Mouse (Mus musculus) gastrocnemius, postnatal 14 days (tissue): Measurements from ENCODE around the gene Dlx6. TPM values are rescaled to one million over a fixed set of nuclear protein-coding genes. Genes with fewer than 3 reads are reported as not detected.

Experiments
- DNase-seq: peaks from one replicate; pipeline ENCODE4 v3.0.0; 2021; ENCODE audit warnings: mixed read lengths
- intact Hi-C: fragments of 180-260 bp; cut with DNase I; formaldehyde crosslinking; loops from one replicate; pipeline ENCODE4 v1.15.1; 2025; ENCODE audit warnings: low total_unique reads
- total RNA-seq, 2 experiments: library from RNA; stranded (reverse); gene quantifications; 2 replicates each; pipeline ENCODE4 v1.2.3; 2021

Dlx6 gene
- total RNA-seq, 2 experiments from 2014 or later, result not detected

- DNase-seq, result no peak
- intact Hi-C loops, result no loop called here
Observed at GRCm38 (mm10) chr6:6859111-6859949, 3.8 kb upstream of the Dlx6 start.

- intact Hi-C loops, result no loop called here
Observed at GRCm38 (mm10) chr6:6859950-6860410, 3.2 kb upstream of the Dlx6 start.

DNA sequence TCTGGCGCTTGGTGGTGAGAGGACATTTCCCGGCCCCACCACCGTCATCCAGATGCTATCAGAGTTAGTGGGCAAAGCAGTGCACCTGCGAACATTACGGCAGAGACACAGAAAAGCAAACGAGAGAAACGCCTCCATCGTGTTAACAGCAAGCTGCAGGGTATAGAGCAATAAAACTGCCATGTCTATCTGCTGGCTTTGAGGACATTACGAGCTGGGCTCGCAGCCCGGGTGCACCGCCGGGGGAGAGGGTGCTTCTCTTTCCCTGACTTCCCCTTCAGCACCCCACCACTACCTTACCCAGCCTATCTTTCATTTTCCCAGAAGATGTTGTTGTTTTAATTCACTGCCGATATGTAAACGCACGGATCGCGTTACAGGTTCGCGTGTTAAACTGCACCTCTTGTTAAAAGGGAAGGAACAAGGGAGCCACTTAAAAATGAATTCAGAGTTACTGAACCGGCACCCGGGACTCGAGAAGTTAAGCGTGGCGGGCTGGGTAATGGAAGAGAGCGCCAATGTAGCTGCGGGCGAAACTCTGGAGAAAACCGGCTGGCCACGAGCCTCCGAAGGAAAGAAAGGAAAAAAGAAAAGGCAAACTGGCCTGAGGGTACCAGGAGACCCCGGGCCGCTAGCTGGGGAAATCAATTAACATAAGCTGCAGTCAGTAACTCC, 2.6 kb upstream of the Dlx6 start:
- no peak for DNase-seq
- intact Hi-C loops, result no loop called here

More at GRCm38 (mm10) chr6:6859950-6860410, 3.2 kb upstream of the Dlx6 start:
- DNase-seq, result no peak

DNA sequence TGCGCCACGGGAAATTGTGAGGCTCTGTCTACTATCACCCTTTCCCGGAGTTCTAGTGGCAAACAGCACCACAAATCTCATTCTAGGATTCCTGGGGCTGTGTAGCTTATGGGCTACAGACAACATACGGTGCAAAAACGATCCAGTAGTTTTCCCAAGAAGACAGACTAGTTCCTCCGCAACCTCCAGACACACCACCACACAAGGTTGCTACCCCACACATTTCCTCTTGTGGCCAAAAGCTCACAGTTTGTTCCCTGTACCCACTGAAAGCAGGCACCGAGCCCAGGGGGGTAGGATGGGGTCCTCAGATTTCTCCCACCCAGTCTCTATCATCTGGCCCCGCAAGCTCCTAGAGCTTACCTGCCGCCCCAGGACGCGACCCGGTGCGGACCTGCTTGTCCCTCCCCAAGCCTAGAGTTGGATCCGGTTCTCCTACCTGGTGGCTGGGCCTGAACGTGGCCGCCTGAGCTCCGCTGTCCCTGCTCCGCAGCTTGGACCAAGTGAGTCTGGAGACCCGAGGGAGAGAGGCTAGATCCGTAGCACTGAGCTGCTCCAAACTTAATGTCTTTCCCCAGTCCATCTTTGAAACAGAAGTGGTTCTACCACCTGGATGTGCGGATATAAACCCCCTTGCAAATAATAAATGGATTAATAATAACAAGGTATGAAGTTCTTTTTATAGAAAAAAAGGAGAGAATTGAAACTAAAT, 1.9 kb upstream of the Dlx6 start:
- DNase-seq, result no peak
- intact Hi-C loops, result no loop called here

DNA sequence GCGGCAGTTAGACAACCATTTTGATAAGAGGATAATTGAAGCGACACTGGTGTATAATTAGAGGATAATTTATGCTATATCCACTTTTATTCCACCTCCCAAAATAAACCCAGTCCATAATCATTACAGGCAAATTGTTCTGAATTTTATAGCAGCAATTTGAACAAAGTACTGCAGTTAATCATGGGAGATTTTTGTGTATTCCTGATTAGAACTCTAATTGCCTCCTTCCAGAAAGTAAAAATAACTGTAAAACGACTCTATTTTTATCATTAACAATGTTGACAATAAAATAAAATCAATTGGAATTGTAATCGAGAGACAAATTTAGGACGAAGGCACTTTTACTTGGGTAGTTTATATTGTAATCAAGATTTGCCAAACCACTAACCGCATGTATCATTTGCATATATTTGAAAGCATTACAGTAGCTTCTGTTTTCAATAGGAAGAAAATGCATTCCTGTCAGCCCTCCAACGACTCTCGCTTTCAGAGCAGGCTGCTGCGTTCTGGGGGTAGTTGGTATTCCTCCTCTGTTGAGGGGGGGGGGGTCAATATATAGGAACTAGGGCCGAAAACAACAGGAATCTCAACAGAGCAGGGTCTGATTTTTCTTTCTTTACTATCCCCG, 1.2 kb upstream of the Dlx6 start:
- intact Hi-C loops, result no loop called here
- DNase-seq, result no peak

GRCm38 (mm10) chr6:6862611-6863010, 523 bp upstream of the Dlx6 start:
- no peak for DNase-seq
- intact Hi-C loops, result no loop called here

- intact Hi-C loops, result no loop called here
- DNase-seq, result no peak
Observed at GRCm38 (mm10) chr6:6863955-6864354, 821 bp downstream of the Dlx6 start.

DNA sequence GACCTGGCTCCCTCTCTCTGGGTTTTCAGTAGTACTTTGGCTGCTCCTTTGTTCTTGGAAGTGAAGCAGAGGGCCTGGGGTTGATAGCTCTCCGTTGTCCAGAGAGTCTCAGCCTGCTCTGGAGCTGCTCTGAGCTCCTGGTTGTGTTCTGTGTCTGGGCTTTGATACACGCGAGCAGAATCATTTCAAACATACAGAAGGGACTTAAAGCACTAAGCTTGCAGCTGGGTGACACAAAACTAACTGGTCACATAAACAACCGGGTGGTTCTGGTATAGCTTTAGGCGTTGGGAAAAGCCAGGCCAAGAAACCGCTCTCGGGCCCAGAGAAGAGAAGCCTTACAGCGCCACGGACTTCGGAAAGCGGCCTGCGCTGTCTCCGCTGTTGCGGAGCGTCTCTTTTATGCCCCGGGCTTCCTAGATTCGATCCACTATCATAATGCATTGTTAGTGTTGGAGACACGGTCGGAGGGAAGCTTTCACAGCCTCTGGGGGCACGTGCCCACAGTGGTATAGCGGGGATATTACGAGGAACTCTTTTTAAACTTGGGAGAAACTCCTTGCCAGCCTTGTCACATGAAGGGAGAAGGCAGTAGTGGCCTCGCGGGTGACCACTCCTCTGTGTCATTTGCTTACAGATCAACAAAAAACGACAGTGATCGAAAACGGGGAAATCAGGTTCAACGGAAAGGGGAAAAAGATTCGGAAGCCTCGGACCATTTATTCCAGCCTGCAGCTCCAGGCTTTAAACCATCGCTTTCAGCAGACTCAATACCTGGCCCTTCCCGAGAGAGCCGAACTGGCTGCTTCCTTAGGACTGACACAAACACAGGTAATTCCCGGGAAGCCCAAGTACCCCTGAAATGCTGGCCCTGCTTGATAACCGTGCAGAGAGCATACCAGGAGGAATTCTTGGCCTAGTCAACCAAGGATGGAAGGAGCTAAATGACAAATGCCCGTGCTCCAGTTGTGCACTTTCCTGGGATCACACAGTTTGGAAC, 1.6 kb downstream of the Dlx6 start:
- DNase-seq, result no peak
- intact Hi-C loops, result no loop called here

DNA sequence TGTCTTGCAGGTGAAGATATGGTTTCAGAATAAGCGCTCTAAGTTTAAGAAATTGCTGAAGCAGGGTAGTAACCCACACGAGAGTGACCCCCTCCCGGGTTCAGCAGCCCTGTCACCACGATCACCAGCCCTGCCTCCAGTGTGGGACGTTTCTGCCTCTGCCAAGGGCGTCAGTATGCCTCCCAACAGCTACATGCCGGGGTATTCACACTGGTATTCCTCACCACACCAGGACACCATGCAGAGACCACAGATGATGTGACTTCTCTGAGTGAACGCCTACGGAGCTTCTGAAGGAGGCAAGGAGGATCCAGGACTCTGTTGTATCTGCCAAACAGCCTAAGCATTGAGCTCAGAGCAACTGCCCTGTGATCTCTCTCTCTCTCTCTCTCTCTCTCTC, 3.9 kb downstream of the Dlx6 start:
- intact Hi-C loops, result no loop called here
- DNase-seq, result no peak

DNA sequence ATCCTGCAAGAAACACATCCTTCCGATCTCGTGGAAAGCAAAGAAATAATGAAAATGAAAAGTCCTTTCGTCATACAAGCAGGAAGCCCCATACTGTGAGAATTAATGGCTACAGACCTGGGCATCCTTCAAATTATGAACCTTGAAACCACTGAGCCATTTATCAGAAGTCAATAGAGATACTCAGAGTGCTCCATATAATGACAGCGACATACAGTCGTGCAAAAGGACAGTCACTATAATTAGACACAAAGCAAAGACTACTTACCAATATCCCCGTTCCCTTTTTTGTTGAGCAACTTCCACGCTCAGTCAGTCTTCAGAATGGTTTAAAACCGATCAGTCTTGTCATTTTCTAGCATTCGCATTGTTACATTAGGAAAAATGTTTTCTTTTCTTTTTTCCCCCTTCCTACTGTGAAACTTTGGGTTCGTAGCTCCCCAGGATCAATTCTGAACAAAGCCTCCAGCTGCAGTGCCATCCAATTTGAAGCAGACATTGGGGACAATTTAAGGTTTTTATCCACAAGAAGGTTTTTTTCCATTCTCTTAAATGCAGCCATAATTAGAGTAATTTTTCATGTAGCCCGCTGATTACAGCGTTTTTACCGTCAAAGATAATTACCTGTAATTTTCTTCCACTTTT, 6.0 kb downstream of the Dlx6 start:
- DNase-seq, result no peak
- intact Hi-C loops, result no loop called here

DNA sequence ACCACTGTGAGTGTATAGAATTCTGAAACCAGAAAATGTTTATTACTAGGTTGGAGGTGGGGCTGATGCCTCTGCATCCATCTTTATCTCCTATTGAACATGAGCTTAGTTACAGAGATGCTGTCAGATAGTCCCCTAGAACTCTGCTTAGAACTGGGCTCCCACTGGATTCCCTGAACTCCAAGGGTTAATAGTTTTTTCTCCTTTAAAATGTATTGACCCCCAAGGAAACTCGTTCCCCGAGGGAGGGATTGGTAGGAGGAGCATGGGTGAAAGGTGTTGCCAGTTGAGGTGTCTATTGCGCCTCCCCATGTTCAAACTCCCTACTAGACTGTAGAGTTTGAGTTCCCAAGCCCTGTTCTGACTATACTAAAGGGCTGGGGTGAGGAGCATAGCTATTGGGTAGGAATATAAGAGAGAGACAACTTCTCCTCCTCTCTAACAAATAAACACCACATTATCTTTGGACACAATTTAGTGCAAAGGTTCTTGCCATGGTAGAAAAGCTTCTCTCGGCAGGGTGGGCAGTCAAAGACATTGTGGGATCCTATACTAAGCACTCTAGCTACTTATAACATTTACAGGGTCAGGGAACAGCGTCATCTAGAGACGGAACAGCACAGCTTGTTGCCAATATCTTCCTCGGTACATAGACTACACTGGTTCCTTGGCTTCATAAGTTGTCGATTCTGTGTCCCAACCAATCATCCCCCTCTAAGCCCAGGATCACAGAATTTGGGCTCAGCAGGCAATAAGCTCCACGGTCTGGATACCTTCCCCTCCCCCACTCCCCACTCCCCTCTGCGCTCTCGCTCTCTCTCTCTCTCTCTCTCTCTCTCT, 7.0 kb downstream of the Dlx6 start:
- DNase-seq, result no peak
- intact Hi-C loops, result no loop called here

DNA sequence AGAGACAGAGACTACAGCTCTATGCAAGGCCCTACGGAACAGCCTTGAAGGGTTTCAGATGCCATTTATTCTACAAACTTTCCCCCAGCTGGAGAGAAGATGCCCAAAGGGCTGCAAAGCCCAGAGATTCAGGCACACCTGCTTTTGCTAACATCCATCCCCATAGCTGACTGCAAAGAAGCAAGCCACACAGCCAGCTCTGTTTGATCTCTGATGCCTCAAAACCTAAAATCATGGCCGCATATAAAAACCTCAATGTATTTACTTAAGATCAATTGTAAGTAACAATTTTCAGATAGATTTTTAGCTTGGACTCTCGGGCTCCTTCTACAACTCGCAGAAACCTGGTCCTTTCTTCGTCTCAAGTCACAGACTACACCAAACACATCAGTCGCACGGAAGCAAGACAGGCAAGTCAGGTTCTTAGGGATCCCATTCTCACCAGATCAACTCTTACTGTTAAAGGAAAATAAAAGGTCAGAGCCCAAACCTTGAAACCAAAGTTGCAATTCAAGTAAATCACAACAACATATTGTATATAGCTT, 7.8 kb downstream of the Dlx6 start:
- intact Hi-C loops, result no loop called here
- DNase-seq, result no peak

DNA sequence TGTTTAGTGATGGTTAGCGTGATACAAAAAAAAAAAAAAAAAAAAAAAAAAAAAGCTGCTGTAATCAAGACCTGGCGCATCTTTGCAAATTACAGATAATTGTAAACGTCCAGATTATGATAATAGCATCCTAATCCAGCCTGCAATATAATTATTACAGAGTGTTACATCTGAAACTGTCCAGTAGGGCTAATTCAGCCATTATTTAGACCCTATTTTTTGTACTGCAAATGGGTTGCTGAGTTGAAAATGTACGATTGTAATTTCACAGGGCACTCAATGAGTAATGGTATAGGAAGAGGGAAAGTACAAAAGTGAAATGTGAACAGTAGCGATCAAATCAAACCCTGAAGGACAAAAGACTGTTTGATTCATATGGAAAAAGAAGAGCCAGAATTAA, 8.6 kb downstream of the Dlx6 start:
- intact Hi-C loops, result no loop called here
- DNase-seq, result no peak

DNA sequence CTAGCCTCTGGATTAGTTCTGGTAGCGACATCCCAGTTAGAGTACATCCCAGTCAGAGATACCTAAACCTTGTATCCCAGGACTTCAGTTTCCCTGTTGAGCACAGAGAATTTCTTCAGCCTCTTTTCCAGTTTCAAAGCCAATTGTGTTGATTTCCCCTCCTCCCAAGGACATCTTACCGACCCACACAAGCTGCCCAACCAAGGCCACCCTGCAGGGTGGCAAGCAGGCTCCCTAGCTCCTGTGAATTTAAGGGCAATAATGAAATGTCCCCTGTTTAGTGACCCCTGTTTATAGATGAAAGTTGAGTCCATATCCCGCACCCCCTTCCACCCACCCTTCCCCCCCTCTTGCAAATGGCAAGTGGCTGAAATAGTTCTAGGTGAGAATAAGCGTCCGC, 9.7 kb downstream of the Dlx6 start:
- intact Hi-C loops, result no loop called here
- DNase-seq, result no peak

GRCm38 (mm10) chr6:6873476-6874072, 10.4 kb downstream of the Dlx6 start:
- no peak for DNase-seq
- intact Hi-C loops, result no loop called here

GRCm38 (mm10) chr6:6874073-6874771, 11.1 kb downstream of the Dlx6 start:
- intact Hi-C loops, result no loop called here

More at GRCm38 (mm10) chr6:6874073-6874771, 11.1 kb downstream of the Dlx6 start:
- no peak for DNase-seq
